Mouse (Mus musculus): ENCODE measurements around the gene Zfp683. TPM values are rescaled to one million over a fixed set of nuclear protein-coding genes. Genes with fewer than 3 reads are reported as not detected.

Gene Zfp683
- polyA plus RNA-seq (2014; fragmentation: Nextera tagmentation; extraction: Ambion mirVana) = not detected in 2 replicates

DNA sequence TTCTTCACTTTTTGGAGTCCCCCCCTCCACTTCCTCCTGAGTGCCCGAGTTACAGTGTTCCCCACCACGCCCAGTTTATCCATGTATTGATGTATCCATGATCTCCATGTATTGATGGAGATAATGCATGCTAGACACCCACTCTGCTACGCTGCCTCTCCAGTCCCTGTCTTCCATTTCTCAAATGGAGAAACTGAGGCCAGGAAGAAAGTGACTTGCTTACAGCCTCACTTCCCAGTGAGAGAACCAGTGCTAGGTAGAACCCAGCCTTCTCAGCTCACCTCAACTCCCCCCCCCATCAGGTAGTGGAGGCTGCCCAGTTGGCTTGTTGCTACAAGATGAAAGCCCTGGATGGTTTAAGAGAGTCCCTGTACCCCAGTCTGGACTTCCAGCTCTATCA, at the start of gene Zfp683:
Gene Zfp683, plus strand, starts transcription at position 301 of the 400 bp plus-strand sequence.
- Histone ChIP-seq H3K9me3 (ENCODE audit: control insufficient read depth, low read length) (no peaks in the 10 kb centered on the region), H3K4me3 (ENCODE audit: low read depth, low read length) (no peak within 1 kb of the TSS), H3K27ac (ENCODE audit: low read depth, low read length) (no peak within 1 kb of the TSS), H3K4me2 (ENCODE audit: low read depth, low read length) (no peak within 1 kb of the TSS), H3K27me3 (ENCODE audit: control insufficient read depth, insufficient read depth, low read length) (no peaks in the 10 kb centered on the region), H3K36me3 (ENCODE audit: control insufficient read depth, insufficient read depth, low read length) (no peaks in the 10 kb centered on the region), H3K4me1 (ENCODE audit: control insufficient read depth, insufficient read depth, low read length) (no peaks in the 10 kb centered on the region), H3K9ac (replicated peaks; ENCODE audit: low read depth, low read length) (no peak within 1 kb of the TSS)
- ATAC-seq (ENCODE audit: low read depth) = no peak
- WGBS = 96% methylated on average over 3 of the region's 3 CpGs

DNA sequence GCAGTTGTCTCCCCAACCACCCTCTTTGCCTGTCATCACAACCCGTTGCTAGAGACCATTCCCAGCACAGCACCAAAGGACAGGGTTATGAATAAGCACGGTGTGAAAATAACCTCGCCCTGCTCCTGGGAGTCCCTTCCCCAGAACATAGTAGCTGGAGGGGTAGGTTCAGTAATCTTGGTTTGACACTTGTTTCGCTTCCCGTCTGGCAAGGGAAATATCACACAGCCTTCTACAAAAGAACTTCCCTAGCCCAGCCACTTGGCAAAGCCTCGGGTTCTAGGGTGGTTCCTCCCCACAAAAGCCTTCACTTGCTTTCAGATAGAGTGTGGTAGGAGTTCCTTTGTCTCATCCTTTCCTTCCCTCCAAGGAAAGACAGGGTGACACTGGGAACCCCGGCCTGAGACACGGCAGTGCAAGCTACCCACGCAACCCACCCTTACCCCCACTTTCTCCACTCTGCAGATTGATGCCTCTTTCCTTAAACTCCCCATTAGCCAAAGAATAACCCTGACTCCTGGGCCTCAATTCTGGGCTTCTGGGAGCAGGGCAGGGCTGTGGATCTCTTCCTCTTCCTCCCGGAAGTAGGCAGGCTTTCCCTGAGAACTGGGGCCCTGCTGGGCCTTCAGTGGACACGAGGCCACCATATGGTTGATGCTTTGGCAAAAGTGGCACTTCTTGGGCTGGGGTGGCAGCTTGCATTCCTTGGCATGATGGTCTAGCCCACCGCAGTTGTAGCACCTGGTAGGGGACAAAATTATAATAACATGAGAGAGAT, 47.9 kb upstream of the Zfp683 start:
- Histone ChIP-seq H3K4me2 (ENCODE audit: low read depth, low read length) (no peak overlapping the region), H3K4me1 (ENCODE audit: control insufficient read depth, insufficient read depth, low read length) (no peaks in the 10 kb centered on the region), H3K36me3 (ENCODE audit: control insufficient read depth, insufficient read depth, low read length) (no peaks in the 10 kb centered on the region), H3K9me3 (ENCODE audit: control insufficient read depth, low read length) (no peaks in the 10 kb centered on the region), H3K4me3 (ENCODE audit: low read depth, low read length) (no peak overlapping the region), H3K9ac (replicated peaks; ENCODE audit: low read depth, low read length) (no peak overlapping the region), H3K27ac (ENCODE audit: low read depth, low read length) (no peak overlapping the region), H3K27me3 (ENCODE audit: control insufficient read depth, insufficient read depth, low read length) (no peaks in the 10 kb centered on the region)
- no peak for ATAC-seq (ENCODE audit: low read depth)
- 91% methylated on average over 12 of the region's 12 CpGs for WGBS

GRCm38 (mm10) chr4:134006845-134007244, 46.8 kb upstream of the Zfp683 start:
- Histone ChIP-seq H3K4me1 (ENCODE audit: control insufficient read depth, insufficient read depth, low read length) (no peaks in the 10 kb centered on the region), H3K9me3 (ENCODE audit: control insufficient read depth, low read length) (no peaks in the 10 kb centered on the region), H3K4me3 (ENCODE audit: low read depth, low read length) (no peak overlapping the region), H3K27me3 (ENCODE audit: control insufficient read depth, insufficient read depth, low read length) (no peaks in the 10 kb centered on the region), H3K36me3 (ENCODE audit: control insufficient read depth, insufficient read depth, low read length) (no peaks in the 10 kb centered on the region), H3K9ac (replicated peaks; ENCODE audit: low read depth, low read length) (no peak overlapping the region), H3K4me2 (ENCODE audit: low read depth, low read length) (no peak overlapping the region), H3K27ac (ENCODE audit: low read depth, low read length) (no peak overlapping the region)
- WGBS = 88% methylated on average over 3 of the region's 3 CpGs
- no peak for ATAC-seq (ENCODE audit: low read depth)

DNA sequence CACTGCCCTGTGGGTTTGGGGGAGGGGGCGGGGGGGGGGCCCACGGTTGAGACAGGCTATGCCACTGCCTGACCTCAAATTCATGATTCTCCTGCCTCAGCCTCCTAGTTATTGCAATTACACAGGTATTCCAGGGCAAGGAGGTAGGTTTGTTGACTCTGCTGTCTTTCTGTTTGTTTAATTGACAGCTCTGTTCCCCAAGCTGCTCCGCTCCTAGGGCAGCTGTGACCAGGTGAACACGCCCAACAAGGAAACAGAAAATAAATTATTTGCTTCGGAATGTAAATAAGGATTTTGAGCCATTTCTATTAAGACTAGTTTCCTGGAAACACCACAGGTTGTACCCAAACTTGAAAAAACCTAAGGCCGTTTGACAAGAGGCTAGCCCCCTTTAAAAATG, 43.9 kb upstream of the Zfp683 start:
- no peaks in the 10 kb centered on the region for H3K36me3 ChIP-seq (ENCODE audit: control insufficient read depth, insufficient read depth, low read length)
- no peaks in the 10 kb centered on the region for H3K27me3 ChIP-seq (ENCODE audit: control insufficient read depth, insufficient read depth, low read length)
- no peaks in the 10 kb centered on the region for H3K9me3 ChIP-seq (ENCODE audit: control insufficient read depth, low read length)
- H3K9ac ChIP-seq (replicated peaks; ENCODE audit: low read depth, low read length) = no peak overlapping the region
- H3K4me3 ChIP-seq (ENCODE audit: low read depth, low read length) = no peak overlapping the region
- WGBS = 76% methylated on average over 6 of the region's 6 CpGs
- no peak overlapping the region for H3K27ac ChIP-seq (ENCODE audit: low read depth, low read length)
- no peak overlapping the region for H3K4me2 ChIP-seq (ENCODE audit: low read depth, low read length)
- no peaks in the 10 kb centered on the region for H3K4me1 ChIP-seq (ENCODE audit: control insufficient read depth, insufficient read depth, low read length)
- no peak for ATAC-seq (ENCODE audit: low read depth)

- 9% methylated on average over 16 of the region's 16 CpGs for WGBS
Observed at GRCm38 (mm10) chr4:134011450-134012414, 41.9 kb upstream of the Zfp683 start.

DNA sequence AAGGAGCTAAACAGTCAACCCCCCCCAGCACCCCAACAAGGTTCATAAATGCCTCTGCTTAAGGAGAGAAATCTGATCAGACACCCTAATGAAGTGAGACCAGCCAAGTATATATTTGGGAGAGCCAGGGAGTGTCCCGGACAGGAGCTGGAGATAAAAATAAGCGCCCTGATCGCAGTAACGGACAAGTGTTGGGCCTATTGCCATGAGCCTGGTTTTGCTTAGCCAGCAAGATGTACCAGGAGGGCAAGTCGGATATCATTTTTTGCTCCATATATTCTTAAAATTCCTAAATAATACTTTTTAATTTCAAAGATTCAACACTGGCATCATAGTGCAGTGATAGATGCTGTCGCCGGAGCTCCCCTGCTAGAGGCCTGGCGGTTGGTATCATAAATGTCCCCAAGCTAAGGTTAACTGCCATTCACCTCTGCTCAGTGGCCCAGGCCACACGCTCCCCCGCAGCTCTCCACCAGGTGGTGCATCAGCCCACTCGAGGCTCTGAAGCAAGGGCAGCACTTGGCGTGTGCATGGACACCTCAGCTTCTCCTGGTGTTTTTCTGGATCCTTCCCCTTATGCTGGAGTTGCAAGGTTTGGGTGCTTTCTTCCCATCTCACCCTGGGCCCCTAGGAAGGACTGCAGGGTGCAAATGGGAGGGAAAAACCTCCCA, 40.6 kb upstream of the Zfp683 start:
- H3K9me3 ChIP-seq (ENCODE audit: control insufficient read depth, low read length) = no peaks in the 10 kb centered on the region
- H3K27me3 ChIP-seq (ENCODE audit: control insufficient read depth, insufficient read depth, low read length) = no peaks in the 10 kb centered on the region
- H3K27ac ChIP-seq (ENCODE audit: low read depth, low read length) = no peak overlapping the region
- H3K4me2 ChIP-seq (ENCODE audit: low read depth, low read length) = no peak overlapping the region
- no peak overlapping the region for H3K9ac ChIP-seq (replicated peaks; ENCODE audit: low read depth, low read length)
- peaks cover 9% of the 10 kb centered on the region; the same call in 1 of the 2 replicates for H3K4me1 ChIP-seq (ENCODE audit: control insufficient read depth, insufficient read depth, low read length)
- H3K4me3 ChIP-seq (ENCODE audit: low read depth, low read length) = no peak overlapping the region
- H3K36me3 ChIP-seq (ENCODE audit: control insufficient read depth, insufficient read depth, low read length) = no peaks in the 10 kb centered on the region
- no peak for ATAC-seq (ENCODE audit: low read depth)
- WGBS = 43% methylated on average over 12 of the region's 12 CpGs

More at GRCm38 (mm10) chr4:134011450-134012414, 41.9 kb upstream of the Zfp683 start:
- no peak overlapping the region for H3K4me2 ChIP-seq (ENCODE audit: low read depth, low read length)
- H3K4me3 ChIP-seq (ENCODE audit: low read depth, low read length) = no peak overlapping the region
- H3K36me3 ChIP-seq (ENCODE audit: control insufficient read depth, insufficient read depth, low read length) = no peaks in the 10 kb centered on the region
- no peak for ATAC-seq (ENCODE audit: low read depth)
- 0 out of 2 replicates have a peak, but pooled peaks cover 3% of the 10 kb centered on the region for H3K4me1 ChIP-seq (ENCODE audit: control insufficient read depth, insufficient read depth, low read length)
- H3K9ac ChIP-seq (replicated peaks; ENCODE audit: low read depth, low read length) = no peak overlapping the region
- H3K27ac ChIP-seq (ENCODE audit: low read depth, low read length) = no peak overlapping the region
- no peaks in the 10 kb centered on the region for H3K27me3 ChIP-seq (ENCODE audit: control insufficient read depth, insufficient read depth, low read length)
- no peaks in the 10 kb centered on the region for H3K9me3 ChIP-seq (ENCODE audit: control insufficient read depth, low read length)

- H3K4me2 ChIP-seq (ENCODE audit: low read depth, low read length) = no peak overlapping the region
- H3K4me1 ChIP-seq (ENCODE audit: control insufficient read depth, insufficient read depth, low read length) = peaks cover 13% of the 10 kb centered on the region; the same call in 1 of the 2 replicates
Observed at GRCm38 (mm10) chr4:134016208-134016607, 37.4 kb upstream of the Zfp683 start.

GRCm38 (mm10) chr4:134016767-134017166, 36.9 kb upstream of the Zfp683 start:
- no peak overlapping the region for H3K4me3 ChIP-seq (ENCODE audit: low read depth, low read length)
- peaks cover 13% of the 10 kb centered on the region; the same call in 1 of the 2 replicates for H3K4me1 ChIP-seq (ENCODE audit: control insufficient read depth, insufficient read depth, low read length)
- ATAC-seq (ENCODE audit: low read depth) = no peak
- WGBS = 4% methylated on average over 8 of the region's 8 CpGs
- H3K9ac ChIP-seq (replicated peaks; ENCODE audit: low read depth, low read length) = no peak overlapping the region
- no peak overlapping the region for H3K4me2 ChIP-seq (ENCODE audit: low read depth, low read length)
- H3K27me3 ChIP-seq (ENCODE audit: control insufficient read depth, insufficient read depth, low read length) = no peaks in the 10 kb centered on the region
- H3K27ac ChIP-seq (ENCODE audit: low read depth, low read length) = no peak overlapping the region
- no peaks in the 10 kb centered on the region for H3K36me3 ChIP-seq (ENCODE audit: control insufficient read depth, insufficient read depth, low read length)
- no peaks in the 10 kb centered on the region for H3K9me3 ChIP-seq (ENCODE audit: control insufficient read depth, low read length)

More at GRCm38 (mm10) chr4:134016208-134016607, 37.4 kb upstream of the Zfp683 start:
- ATAC-seq (ENCODE audit: low read depth) = no peak
- 3% methylated on average over 7 of the region's 7 CpGs for WGBS
- H3K4me3 ChIP-seq (ENCODE audit: low read depth, low read length) = no peak overlapping the region
- H3K27ac ChIP-seq (ENCODE audit: low read depth, low read length) = no peak overlapping the region
- H3K9ac ChIP-seq (replicated peaks; ENCODE audit: low read depth, low read length) = no peak overlapping the region
- no peaks in the 10 kb centered on the region for H3K9me3 ChIP-seq (ENCODE audit: control insufficient read depth, low read length)
- H3K27me3 ChIP-seq (ENCODE audit: control insufficient read depth, insufficient read depth, low read length) = no peaks in the 10 kb centered on the region
- H3K36me3 ChIP-seq (ENCODE audit: control insufficient read depth, insufficient read depth, low read length) = no peaks in the 10 kb centered on the region

Data from neural tube, embryonic 14.5 days (tissue).